Mouse (Mus musculus) MEL (cell line): ENCODE results near the gene Xrcc6. TPM values are rescaled to one million over a fixed set of nuclear protein-coding genes. Genes with fewer than 3 reads are reported as not detected.

ENCODE experiments used
- DNase-seq: peaks from one replicate; pipeline ENCODE4 v3.0.0; 2011; ENCODE audit warnings: low read depth, low spot score
- H3K27ac ChIP-seq: 2 replicates; pipeline ENCODE4 v1.5.1; 2012; ENCODE audit warnings: low read depth, mild to moderate bottlenecking, control low read depth, low read length, moderate library complexity; ENCODE audit not compliant: control insufficient read depth
- H3K27me3 ChIP-seq, 2 experiments: fragments of 150-350 bp in 1 of 2; sonication (generic) in 1 of 2; 2 replicates each; pipeline ENCODE4 v1.6.1; 2012; ENCODE audit warnings: low read length in 2 of 2, mild to moderate bottlenecking in 2 of 2, improper control_type of control experiment in 1 of 2, moderate library complexity in 1 of 2; ENCODE audit not compliant: insufficient read depth in 2 of 2, control insufficient read depth in 1 of 2
- H3K36me3 ChIP-seq, 2 experiments: 2 replicates each; pipeline ENCODE4 v1.6.1; 2012 to 2014; ENCODE audit warnings: low read length in 2 of 2, improper control_type of control experiment in 1 of 2, inconsistent platforms in 1 of 2, mild to moderate bottlenecking in 1 of 2; ENCODE audit not compliant: insufficient read depth in 2 of 2, control insufficient read depth in 1 of 2
- H3K4me1 ChIP-seq, 2 experiments: fragments of 150-350 bp in 1 of 2; sonication (generic) in 1 of 2; 2 replicates each; pipeline ENCODE4 v1.6.1; 2012; ENCODE audit warnings: low read length in 2 of 2, improper control_type of control experiment in 1 of 2, mild to moderate bottlenecking in 1 of 2; ENCODE audit not compliant: insufficient read depth in 2 of 2, control insufficient read depth in 1 of 2
- H3K4me3 ChIP-seq, 2 experiments: fragments of 150-350 bp in 1 of 2; sonication (generic) in 1 of 2; 2 replicates each; pipeline ENCODE4 v1.5.1; 2012; ENCODE audit warnings: low read depth in 2 of 2, low read length in 2 of 2, mild to moderate bottlenecking in 2 of 2, moderate library complexity in 2 of 2, control low read depth in 1 of 2, improper control_type of control experiment in 1 of 2; ENCODE audit not compliant: control insufficient read depth in 1 of 2, insufficient read depth in 1 of 2
- H3K79me2 ChIP-seq: 2 replicates; pipeline ENCODE4 v1.6.1; 2012; ENCODE audit warnings: mild to moderate bottlenecking, low read length, moderate library complexity; ENCODE audit not compliant: control insufficient read depth, poor library complexity, insufficient read depth
- H3K9ac ChIP-seq: 2 replicates; pipeline ENCODE4 v1.6.1; 2012; ENCODE audit warnings: low read depth, mild to moderate bottlenecking, control low read depth, low read length, moderate library complexity; ENCODE audit not compliant: control insufficient read depth, poor library complexity, severe bottlenecking
- H3K9me3 ChIP-seq: fragments of 150-350 bp; sonication (generic); replicated peaks from 2 replicates; pipeline ENCODE4 v1.6.1; 2012; ENCODE audit warnings: mild to moderate bottlenecking, low read length, improper control_type of control experiment, moderate library complexity; ENCODE audit not compliant: insufficient read depth
- BHLHE40 ChIP-seq: IDR thresholded peaks from 2 replicates; pipeline ENCODE4 v1.6.1; 2012; ENCODE audit warnings: low read depth, mild to moderate bottlenecking, inconsistent platforms, low read length, improper control_type of control experiment, borderline replicate concordance
- CHD1 ChIP-seq: IDR thresholded peaks from 2 replicates; pipeline ENCODE4 v1.6.1; 2012; ENCODE audit warnings: low read depth, mild to moderate bottlenecking, inconsistent platforms, low read length, improper control_type of control experiment
- CHD2 ChIP-seq: IDR thresholded peaks from 2 replicates; pipeline ENCODE4 v1.6.1; 2011; ENCODE audit warnings: low read length, improper control_type of control experiment
- ELF1 ChIP-seq: IDR thresholded peaks from 2 replicates; pipeline ENCODE4 v1.6.1; 2014; ENCODE audit warnings: low read depth, mild to moderate bottlenecking, inconsistent platforms, low read length, improper control_type of control experiment, moderate library complexity
- EP300 ChIP-seq, 2 experiments: IDR thresholded peaks; 2 replicates each; pipeline ENCODE4 v1.6.1; 2011; ENCODE audit warnings: improper control_type of control experiment in 2 of 2, low read length in 2 of 2, low read depth in 1 of 2, mild to moderate bottlenecking in 1 of 2
- ETS1 ChIP-seq: IDR thresholded peaks from 2 replicates; pipeline ENCODE4 v1.6.1; 2012; ENCODE audit warnings: low read depth, mild to moderate bottlenecking, inconsistent platforms, low read length, improper control_type of control experiment, moderate library complexity
- GABPA ChIP-seq: IDR thresholded peaks from 2 replicates; pipeline ENCODE4 v1.6.1; 2012; ENCODE audit warnings: low read depth, mild to moderate bottlenecking, inconsistent platforms, low read length, improper control_type of control experiment, moderate library complexity
- GATA1 ChIP-seq: IDR thresholded peaks from 2 replicates; pipeline ENCODE4 v1.6.1; 2011; ENCODE audit warnings: low read depth, low read length, improper control_type of control experiment
- HCFC1 ChIP-seq: IDR thresholded peaks from 2 replicates; pipeline ENCODE4 v1.6.1; 2012; ENCODE audit warnings: low read depth, mild to moderate bottlenecking, inconsistent platforms, low read length, improper control_type of control experiment, moderate library complexity
- MAFK ChIP-seq: IDR thresholded peaks from 2 replicates; pipeline ENCODE4 v1.6.1; 2011; ENCODE audit warnings: low read depth, mild to moderate bottlenecking, low read length, improper control_type of control experiment, borderline replicate concordance
- MAX ChIP-seq: IDR thresholded peaks from 2 replicates; pipeline ENCODE4 v1.6.1; 2011; ENCODE audit warnings: low read length, improper control_type of control experiment
- MAZ ChIP-seq: IDR thresholded peaks from 2 replicates; pipeline ENCODE4 v1.6.1; 2012; ENCODE audit warnings: low read depth, mild to moderate bottlenecking, inconsistent platforms, low read length, improper control_type of control experiment
- MYB ChIP-seq: IDR thresholded peaks from 2 replicates; pipeline ENCODE4 v1.6.1; 2011; ENCODE audit warnings: mild to moderate bottlenecking, low read depth, low read length, improper control_type of control experiment
- NELFE ChIP-seq: IDR thresholded peaks from 2 replicates; pipeline ENCODE4 v1.6.1; 2011; ENCODE audit warnings: low read depth, low read length, improper control_type of control experiment
- POLR2A ChIP-seq, 2 experiments: IDR thresholded peaks; 2 replicates each; pipeline ENCODE4 v1.6.1; 2011 to 2012; ENCODE audit warnings: low read length in 2 of 2, mild to moderate bottlenecking in 2 of 2, control low read depth in 1 of 2, improper control_type of control experiment in 1 of 2, low read depth in 1 of 2, moderate library complexity in 1 of 2; ENCODE audit not compliant: control insufficient read depth in 1 of 2, insufficient read depth in 1 of 2, poor library complexity in 1 of 2
- POLR2AphosphoS5 ChIP-seq: IDR thresholded peaks from 2 replicates; pipeline ENCODE4 v1.6.1; 2012; ENCODE audit warnings: low read depth, borderline replicate concordance, mild to moderate bottlenecking, inconsistent platforms, low read length, moderate library complexity, mixed read lengths
- ZKSCAN1 ChIP-seq: IDR thresholded peaks from 2 replicates; pipeline ENCODE4 v1.6.1; 2012; ENCODE audit warnings: low read depth, mild to moderate bottlenecking, inconsistent platforms, low read length, improper control_type of control experiment, moderate library complexity
- ZMIZ1 ChIP-seq: IDR thresholded peaks from 2 replicates; pipeline ENCODE4 v1.6.1; 2012; ENCODE audit warnings: low read depth, mild to moderate bottlenecking, inconsistent platforms, low read length, improper control_type of control experiment, moderate library complexity
- ZNF384 ChIP-seq: IDR thresholded peaks from 2 replicates; pipeline ENCODE4 v1.6.1; 2012; ENCODE audit warnings: low read depth, mild to moderate bottlenecking, inconsistent platforms, low read length, improper control_type of control experiment
- polyA plus RNA-seq, 2 experiments: library from polyadenylated mRNA; stranded (reverse) in 1 of 2; unstranded in 1 of 2; fragments of >175 nt in 1 of 2; fragments of >200 nt in 1 of 2; gene quantifications; 2 replicates each; pipeline versions ENCODE4 v1.2.1 to v1.2.4; 2012; ENCODE audit warnings: low replicate concordance in 2 of 2, low read depth in 1 of 2; ENCODE audit not compliant: insufficient read length in 2 of 2, insufficient read depth in 1 of 2, missing spikeins in 1 of 2
- total RNA-seq: library from RNA; depleted of rRNA; stranded (reverse); fragments of 300-350 nt; gene quantifications from 2 replicates; pipeline ENCODE4 v1.2.3, GENCODE M21; 2012

The Xrcc6 gene
- total and polyA plus RNA-seq, 3 experiments = 108 TPM; not detected in 1

DNA sequence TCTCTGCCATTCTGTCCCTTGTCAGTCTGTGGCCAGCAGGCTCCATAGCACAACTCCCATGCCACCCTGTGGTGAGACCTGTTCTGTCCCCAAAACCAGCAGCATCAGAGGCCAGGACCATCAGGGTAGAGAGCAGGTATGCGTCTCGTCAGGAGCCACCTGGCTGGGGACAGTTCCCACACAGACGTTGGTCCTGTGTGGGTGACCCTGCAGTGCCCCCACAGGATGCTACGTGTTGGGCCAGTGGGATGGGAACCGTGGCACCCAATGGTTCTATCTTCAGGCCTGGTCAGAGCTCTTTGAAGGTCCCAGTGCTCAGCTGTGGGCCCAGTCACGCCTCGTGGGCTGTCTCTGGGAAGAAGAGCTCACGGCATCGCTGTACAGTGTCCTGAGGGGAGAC lies 36.5 kb upstream of the Xrcc6 start:
- no peak overlapping the region for H3K27ac ChIP-seq
- no peaks in the 10 kb centered on the region for H3K27me3 ChIP-seq
- H3K4me1 ChIP-seq = no peaks in the 10 kb centered on the region
- no peak overlapping the region for H3K9ac ChIP-seq
- no peak overlapping the region for H3K4me3 ChIP-seq
- H3K79me2 ChIP-seq = no peaks in the 10 kb centered on the region
- no peak for TF ChIP-seq MAZ
- TF ChIP-seq MAX = no peak
- TF ChIP-seq CHD2 = no peak
- no peak for TF ChIP-seq ELF1
- no peak for TF ChIP-seq ETS1
- no peak for TF ChIP-seq POLR2AphosphoS5
- TF ChIP-seq ZNF384 = no peak
- no peaks in the 10 kb centered on the region for H3K9me3 ChIP-seq
- no peak for DNase-seq
- H3K36me3 ChIP-seq = peaks cover 0 to 2% of the 10 kb centered on the region in 2 experiments; a peak in 1 of 4 replicates

DNA sequence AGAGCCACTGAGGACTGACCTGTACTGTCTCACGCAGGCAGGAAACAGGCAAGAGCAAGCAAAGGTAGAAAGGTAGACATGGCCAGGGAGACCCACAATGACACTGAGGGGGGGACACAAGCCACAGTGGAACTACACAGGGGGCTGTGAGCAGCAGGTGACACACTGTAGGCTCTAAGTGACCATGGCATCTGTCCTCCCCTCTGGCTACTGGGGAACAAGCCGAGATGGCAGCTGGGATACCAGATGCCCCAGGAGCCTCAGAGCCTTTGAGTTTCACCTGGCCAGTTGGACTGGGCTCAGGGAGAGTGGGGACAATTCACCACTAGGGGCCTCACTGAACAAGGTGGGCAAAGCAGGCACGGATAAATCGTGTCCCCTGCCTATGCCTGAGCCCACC lies 35.3 kb upstream of the Xrcc6 start:
- H3K9me3 ChIP-seq = no peaks in the 10 kb centered on the region
- TF ChIP-seq POLR2AphosphoS5 (no peak), MYB (no peak), BHLHE40 (no peak), HCFC1 (no peak), POLR2A (IDR thresholded peaks at IDR 0.05; ENCODE audit: control insufficient read depth in 1 of 2, insufficient read depth in 1 of 2, low read depth in 1 of 2, low read length in 2 of 2, poor library complexity in 1 of 2) (no peak)
- TF ChIP-seq, all 39 proteins: peak for 0
- Histone ChIP-seq H3K27me3 (no peaks in the 10 kb centered on the region), H3K36me3 (peaks cover 0 to 2% of the 10 kb centered on the region in 2 experiments; a peak in 1 of 4 replicates), H3K9ac (no peak overlapping the region), H3K79me2 (no peaks in the 10 kb centered on the region), H3K4me3 (no peak overlapping the region), H3K27ac (no peak overlapping the region), H3K4me1 (no peaks in the 10 kb centered on the region)
- DNase-seq = no peak

DNA sequence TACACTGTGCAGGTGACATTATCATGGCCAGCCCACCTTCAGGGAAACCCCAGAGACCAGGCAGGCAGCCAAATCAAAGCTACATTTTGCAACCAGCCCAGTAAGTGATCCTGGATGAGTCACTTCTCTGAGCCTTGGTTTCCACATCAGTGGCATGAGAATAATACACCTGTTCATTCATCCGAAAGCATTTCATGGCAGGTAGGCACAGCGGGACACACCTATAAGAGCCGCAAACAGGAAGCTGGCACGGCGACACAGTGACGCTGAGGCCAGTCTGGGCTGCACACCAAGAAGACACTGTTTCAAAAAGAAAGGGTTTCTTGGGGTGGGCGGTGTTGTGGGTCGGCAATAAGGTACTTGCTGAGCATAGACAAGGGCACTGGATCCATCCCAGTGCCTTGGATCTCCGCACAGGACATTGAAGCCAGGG lies 33.5 kb upstream of the Xrcc6 start:
- H3K4me1 ChIP-seq = peaks cover 0 to 5% of the 10 kb centered on the region in 2 experiments; a peak in 2 of 4 replicates
- no peak for DNase-seq
- H3K27ac ChIP-seq = no peak overlapping the region
- H3K9me3 ChIP-seq = no peaks in the 10 kb centered on the region
- no peak overlapping the region for H3K9ac ChIP-seq
- H3K27me3 ChIP-seq = no peaks in the 10 kb centered on the region
- no peak overlapping the region for H3K4me3 ChIP-seq
- peaks cover 2 to 5% of the 10 kb centered on the region in 2 experiments; a peak in 3 of 4 replicates for H3K36me3 ChIP-seq
- H3K79me2 ChIP-seq = no peaks in the 10 kb centered on the region
- TF ChIP-seq GATA1 = no peak
- no peak for TF ChIP-seq GABPA
- no peak for TF ChIP-seq NELFE
- TF ChIP-seq ZKSCAN1 = no peak
- no peak for TF ChIP-seq CHD1
- no peak for TF ChIP-seq MYB
- no peak for TF ChIP-seq ZMIZ1
- TF ChIP-seq EP300 (IDR thresholded peaks at IDR 0.05; ENCODE audit: low read depth in 1 of 2, low read length in 2 of 2) = no peak
- TF ChIP-seq MAFK = no peak
- TF ChIP-seq ZNF384 = no peak
